Mouse (Mus musculus): ENCODE measurements around the gene Dtx1.

DNA sequence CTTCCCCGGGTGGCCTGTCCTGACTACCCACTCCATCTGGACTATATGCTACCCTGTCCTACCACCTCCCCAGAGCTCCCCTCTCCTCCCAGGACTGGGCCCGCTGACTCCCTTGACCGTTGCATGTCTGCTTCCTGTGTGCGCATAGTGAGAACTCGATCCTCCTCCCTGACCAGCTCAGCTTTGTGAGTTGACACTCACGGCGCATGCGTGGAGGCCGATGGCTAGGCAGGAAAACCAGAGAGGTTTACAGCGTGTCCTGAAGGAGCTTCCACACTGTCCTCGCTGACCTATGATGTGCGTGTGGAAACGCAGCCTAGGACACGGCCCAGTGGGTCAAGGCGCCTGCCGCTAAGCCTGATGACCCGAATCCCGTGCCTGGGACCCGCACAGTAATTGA is 19.7 kb downstream of the Dtx1 start:
- TF ChIP-seq EP300 (IDR thresholded peaks at IDR 0.05; ENCODE audit: low read depth) (no peak), CTCF (IDR thresholded peaks at IDR 0.05; ENCODE audit: low read depth) (no peak)
